Mouse (Mus musculus): ENCODE measurements around the gene Surf1.
"Not testable (repeated sequence)": the region's sequence is repeated elsewhere in the genome, so short reads cannot be mapped to it uniquely, and the experiment has no call there.

Surf1 gene

GRCm38 (mm10) chr2:26885541-26885940 lies 30.8 kb downstream of the Surf1 start:
- DNase-seq: not testable (repeated sequence)

- DNase-seq: no peak
These were observed 37.8 kb downstream of the Surf1 start for GRCm38 (mm10) chr2:26878571-26878970.

- DNase-seq: no peak
These were observed 45.7 kb downstream of the Surf1 start for GRCm38 (mm10) chr2:26870666-26871065.

GRCm38 (mm10) chr2:26864879-26865278 lies 51.5 kb downstream of the Surf1 start, which contains the start of gene Abo:
Gene Abo, minus strand, starts transcription at chr2:26864979.
- no peak for DNase-seq
